Mouse (Mus musculus) spleen, adult 2 months (tissue): ENCODE data around the gene H2-T22. TPM values are rescaled to one million over a fixed set of nuclear protein-coding genes. Genes with fewer than 3 reads are reported as not detected.
A peak's percentile ranks its signal among the peaks of the same experiment; 100 is the strongest.
"Not testable (repeated sequence)": the region's sequence is repeated elsewhere in the genome, so short reads cannot be mapped to it uniquely, and the experiment has no call there.

Experiments used
- DNase-seq, 2 experiments: peaks; one replicate each; pipeline versions ENCODE4 v3.0.0 to v3.0.0-alpha.2; 2012 to 2021; ENCODE audit warnings: low spot score in 2 of 2, low read depth in 1 of 2
- H3K27ac ChIP-seq: fragments of 200-500 bp; 2 replicates; pipeline ENCODE4 v1.5.1; 2012; ENCODE audit warnings: low read length, inconsistent platforms; ENCODE audit not compliant: insufficient read depth
- H3K27me3 ChIP-seq: fragments of 200-500 bp; 2 replicates; pipeline ENCODE4 v1.6.1; 2012; ENCODE audit warnings: mild to moderate bottlenecking, moderate library complexity, low read length, inconsistent platforms; ENCODE audit not compliant: control insufficient read depth, insufficient read depth
- H3K36me3 ChIP-seq: fragments of 200-500 bp; 2 replicates; pipeline ENCODE4 v1.6.1; 2012; ENCODE audit warnings: mild to moderate bottlenecking, low read length, inconsistent platforms; ENCODE audit not compliant: control insufficient read depth, insufficient read depth
- H3K4me1 ChIP-seq: fragments of 200-500 bp; 2 replicates; pipeline ENCODE4 v1.6.1; 2011; ENCODE audit warnings: inconsistent platforms; ENCODE audit not compliant: control insufficient read depth, insufficient read depth, insufficient read length
- H3K4me3 ChIP-seq: fragments of 200-500 bp; 2 replicates; pipeline ENCODE4 v1.5.1; 2011; ENCODE audit warnings: mild to moderate bottlenecking, inconsistent platforms; ENCODE audit not compliant: insufficient read depth, insufficient read length; ENCODE audit errors: extremely low read depth
- CTCF ChIP-seq: fragments of 200-500 bp; IDR thresholded peaks from 2 replicates; pipeline ENCODE4 v1.5.1; 2011; ENCODE audit warnings: mild to moderate bottlenecking, inconsistent platforms; ENCODE audit not compliant: insufficient read depth, insufficient read length, insufficient replicate concordance; ENCODE audit errors: extremely low read depth
- POLR2A ChIP-seq: fragments of 200-500 bp; IDR thresholded peaks from 2 replicates; pipeline ENCODE4 v1.6.1; 2011; ENCODE audit warnings: low read depth, low read length, inconsistent platforms
- WGBS: fragments of 180-500 bp; shearing (Covaris S2); methylation state at CpG from one replicate; pipeline ENCODE4 v1.1.7; 2018; 5-methylcytosine and 5-hydroxymethylcytosine counted together
- polyA plus RNA-seq: library from polyadenylated mRNA; depleted of rRNA; stranded (reverse); fragments of >200 nt; gene quantifications from 2 replicates; pipeline ENCODE4 v1.2.3, GENCODE M21; 2012; rRNA removed

Gene H2-T22
- polyA plus RNA-seq = 60.3 and 61.9 TPM in 2 replicates

DNA sequence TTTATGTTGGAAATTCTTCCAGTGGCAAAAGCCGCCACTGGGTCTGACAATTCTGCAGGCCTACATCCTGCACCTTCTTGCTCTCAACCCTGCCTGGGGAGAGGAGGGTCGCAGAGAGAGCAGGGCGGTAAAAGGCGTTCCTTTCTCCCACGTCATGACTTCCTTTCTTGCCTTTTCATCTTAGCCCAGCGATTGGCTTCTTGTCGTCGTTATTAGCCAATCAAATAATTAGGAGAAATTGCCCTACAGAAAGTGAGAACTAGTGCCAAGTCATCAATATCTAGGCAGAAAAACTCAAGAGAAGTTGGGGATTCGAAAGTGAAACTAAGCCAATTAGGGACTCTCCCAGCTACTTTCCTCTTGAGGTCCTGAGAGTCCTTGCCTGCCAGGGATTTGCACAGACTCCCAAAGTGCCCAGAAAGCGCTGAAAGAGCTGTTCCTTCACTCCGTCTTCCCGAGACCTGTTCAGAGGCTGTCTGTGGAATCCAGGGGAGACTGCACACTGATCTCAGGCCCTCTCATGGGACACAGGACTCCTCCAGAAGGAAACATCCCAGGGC, at the start of gene H2-T22, which contains the start of gene Gm6034:
Gene H2-T22, minus strand, starts transcription at position 138 of the 560 bp plus-strand sequence.
Gene Gm6034, plus strand, starts transcription at position 352 of the 560 bp plus-strand sequence.
- peak within 1 kb of the TSS; percentile 95 for H3K27ac ChIP-seq
- peak within 1 kb of the TSS; percentile 88 for H3K4me3 ChIP-seq
- H3K36me3 ChIP-seq, H3K27me3 ChIP-seq, H3K4me1 ChIP-seq: not testable (repeated sequence)
- under 1% methylated on average over 12 of the region's 12 CpGs for WGBS
- TF ChIP-seq POLR2A = peak; percentile 96
- DNase-seq = peak; percentile 75 to 95

DNA sequence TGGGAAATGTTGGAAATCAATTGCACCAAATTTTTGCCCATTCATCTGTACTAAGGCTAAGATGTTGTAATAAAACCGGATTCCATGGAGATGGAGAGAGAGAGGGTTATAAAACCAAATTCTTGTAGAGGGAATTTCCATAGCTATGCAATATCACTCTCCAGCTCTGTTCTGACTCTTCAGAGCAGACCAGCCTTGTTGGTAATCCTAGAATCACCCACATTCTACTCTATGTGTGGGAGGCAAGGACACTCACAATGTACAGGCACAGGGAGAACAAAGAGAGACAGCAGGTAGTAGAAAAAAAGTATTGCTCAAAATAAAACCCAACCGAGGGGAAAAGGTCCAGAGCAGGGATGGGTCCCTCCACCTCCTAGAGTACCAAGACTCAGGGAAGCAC, 49.4 kb upstream of the H2-T22 start:
- not testable (repeated sequence) for H3K36me3 ChIP-seq, H3K4me3 ChIP-seq, H3K27ac ChIP-seq, H3K4me1 ChIP-seq, DNase-seq, H3K27me3 ChIP-seq
- WGBS = no CpG with 5 or more reads among the region's 2 CpGs

GRCm38 (mm10) chr17:36085976-36086375, 43.4 kb upstream of the H2-T22 start:
- not testable (repeated sequence) for DNase-seq, H3K27ac ChIP-seq, H3K36me3 ChIP-seq, H3K27me3 ChIP-seq, H3K4me1 ChIP-seq, H3K4me3 ChIP-seq
- WGBS = 29% methylated on average over 1 of the region's 1 CpGs

DNA sequence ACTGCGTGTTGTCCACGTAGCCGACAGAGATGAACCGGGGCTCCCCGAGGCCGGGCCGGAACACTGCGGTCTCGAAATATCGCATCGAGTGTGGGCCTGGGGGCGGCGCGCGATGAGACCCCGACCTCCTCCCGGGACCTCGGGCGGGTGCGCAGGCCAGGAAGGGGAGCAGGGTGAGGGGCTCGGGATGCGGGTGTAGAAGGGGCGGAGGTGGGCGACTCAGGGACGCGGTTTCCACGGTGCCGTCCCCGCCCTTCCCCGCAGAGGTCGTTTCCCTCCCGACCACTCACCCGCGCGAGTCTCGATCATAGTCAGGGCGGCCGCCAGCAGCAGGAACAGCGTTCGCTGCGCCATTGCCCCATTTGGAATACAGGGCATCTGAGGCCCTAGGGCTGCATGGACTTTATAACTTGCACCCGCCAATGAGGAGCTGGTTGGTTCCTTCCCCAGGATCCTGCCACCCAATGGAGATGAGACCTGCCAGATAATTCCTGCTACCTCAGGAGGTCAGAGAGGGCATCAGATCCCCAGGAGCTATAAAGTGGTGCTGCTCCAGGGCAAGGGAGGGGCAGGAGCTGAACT, 41.4 kb upstream of the H2-T22 start:
- 1% methylated on average over 40 of the region's 42 CpGs for WGBS
- Histone ChIP-seq H3K27me3 (peaks cover 4% of the 10 kb centered on the region), H3K4me3 (peak overlapping the region; percentile 80), H3K36me3 (no peaks in the 10 kb centered on the region), H3K27ac (no peak overlapping the region), H3K4me1 (peaks cover 2% of the 10 kb centered on the region; the same call in 1 of the 2 replicates)
- no peak for TF ChIP-seq CTCF
- DNase-seq = no peak

DNA sequence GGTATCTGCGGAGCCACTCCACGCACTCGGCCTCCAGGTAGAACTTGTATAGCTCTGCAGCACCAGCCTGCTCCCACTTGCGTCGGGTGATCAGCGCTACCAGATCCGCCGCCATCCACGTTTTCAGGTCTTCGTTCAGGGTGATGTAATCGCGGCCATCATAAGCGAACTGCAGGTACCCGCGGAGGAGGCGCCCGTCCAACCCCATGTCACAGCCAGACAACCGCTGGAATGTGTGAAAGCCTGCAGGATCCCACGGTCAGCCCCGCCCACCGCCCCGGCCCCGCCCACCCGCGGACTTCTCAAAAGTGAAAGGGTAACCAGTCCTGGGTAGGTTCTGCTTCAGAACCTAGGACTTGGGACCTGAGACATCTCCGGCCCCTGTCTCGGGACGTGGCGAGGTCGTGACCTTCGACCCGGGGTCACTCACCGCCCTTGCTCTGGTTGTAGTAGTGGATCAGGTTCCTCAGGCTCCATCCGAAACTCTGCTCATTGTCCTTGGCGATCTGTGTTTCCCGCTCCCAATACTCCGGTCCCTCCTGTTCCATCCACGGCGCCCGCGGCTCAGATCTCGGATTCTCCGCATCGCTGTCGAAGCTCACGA, 40.8 kb upstream of the H2-T22 start:
- peaks cover 4% of the 10 kb centered on the region for H3K27me3 ChIP-seq
- H3K36me3 ChIP-seq = no peaks in the 10 kb centered on the region
- peak in 1 of 2 experiments; percentile 14 for DNase-seq
- H3K27ac ChIP-seq = no peak overlapping the region
- WGBS = 2% methylated on average over 46 of the region's 46 CpGs
- peaks cover 2% of the 10 kb centered on the region; the same call in 1 of the 2 replicates for H3K4me1 ChIP-seq
- H3K4me3 ChIP-seq = peak overlapping the region; percentile 80
- TF ChIP-seq POLR2A (no peak), CTCF (no peak)

GRCm38 (mm10) chr17:36082519-36083232, 40.1 kb upstream of the H2-T22 start:
- not testable (repeated sequence) for H3K27ac ChIP-seq, H3K4me1 ChIP-seq, DNase-seq, H3K27me3 ChIP-seq, H3K36me3 ChIP-seq
- WGBS = 35% methylated on average over 6 of the region's 6 CpGs
- peak overlapping the region; percentile 80; the same call in 1 of the 2 replicates for H3K4me3 ChIP-seq

DNA sequence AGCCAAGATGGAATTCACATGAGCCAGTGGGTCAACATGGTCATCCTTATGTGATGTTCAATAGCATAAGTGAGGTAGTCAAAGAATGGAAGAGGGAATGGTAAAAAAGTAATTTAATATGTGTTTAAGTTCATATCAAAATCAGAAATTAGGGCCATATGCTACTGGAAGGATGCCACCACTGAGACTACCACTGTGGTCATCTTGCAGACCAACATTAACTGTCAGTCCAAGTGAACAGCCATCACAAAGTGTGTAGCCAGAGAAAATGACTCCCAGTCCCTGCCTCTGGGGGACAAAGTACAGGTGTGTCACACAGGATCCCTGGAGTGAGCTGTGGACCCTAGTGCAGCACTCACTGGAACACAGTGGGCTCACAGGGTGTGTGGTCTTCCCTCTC, 39.4 kb upstream of the H2-T22 start:
- not testable (repeated sequence) for H3K36me3 ChIP-seq, H3K4me3 ChIP-seq, H3K27me3 ChIP-seq, H3K4me1 ChIP-seq, H3K27ac ChIP-seq, DNase-seq
